Comparison of ENCODE assay signal across 20 mouse cellular contexts in genomic region chr7:66028766-66029512, GRCm38 (mm10). TPM values are rescaled to one million over a fixed set of nuclear protein-coding genes. Genes with fewer than 3 reads are reported as not detected.
DNase-seq lines count a peak whose midpoint lies in the region; ATAC-seq and TF ChIP-seq lines count a peak whose summit lies in the region.
"Had no signal": no experiment of that assay in that cellular context is flagged by ENCODE, and none has a peak within 500 bp of the region (broad histone marks: within the 10 kb centered on the region; RNA-seq: fewer than 3 reads in every experiment).

No protein-coding gene starts in this region.

- no peak overlapping the region; the same call in 1 of the 2 replicates for H3K27ac ChIP-seq in forebrain, postnatal 0 days (ENCODE audit: low read depth, low read length)
- H3K27ac ChIP-seq in forebrain, embryonic 12.5 days, result no peak overlapping the region
- H3K27ac ChIP-seq in lung, embryonic 14.5 days (ENCODE audit: low read depth), result no peak overlapping the region
- no peak overlapping the region for H3K27ac ChIP-seq in embryonic facial prominence, embryonic 12.5 days
- H3K27ac ChIP-seq: forebrain, embryonic 13.5 days; layer of hippocampus, adult 2 months; liver, embryonic 13.5 days had no signal

- no peaks in the 10 kb centered on the region for H3K9me3 ChIP-seq in forebrain, postnatal 0 days (ENCODE audit: low read length)
- 0 out of 2 replicates have a peak, but pooled peaks cover 2% of the 10 kb centered on the region for H3K9me3 ChIP-seq in forebrain, embryonic 12.5 days
- no peaks in the 10 kb centered on the region for H3K9me3 ChIP-seq in lung, embryonic 14.5 days (ENCODE audit: low read depth, low read length)
- no peaks in the 10 kb centered on the region for H3K9me3 ChIP-seq in embryonic facial prominence, embryonic 12.5 days
- H3K9me3 ChIP-seq: forebrain, embryonic 13.5 days; liver, embryonic 13.5 days had no signal

- no peaks in the 10 kb centered on the region for H3K27me3 ChIP-seq in forebrain, postnatal 0 days (ENCODE audit: insufficient read depth, low read length)
- no peaks in the 10 kb centered on the region for H3K27me3 ChIP-seq in forebrain, embryonic 12.5 days
- H3K27me3 ChIP-seq in lung, embryonic 14.5 days (ENCODE audit: insufficient read depth, low read length), result no peaks in the 10 kb centered on the region
- H3K27me3 ChIP-seq in embryonic facial prominence, embryonic 12.5 days, result no peaks in the 10 kb centered on the region
- H3K27me3 ChIP-seq: forebrain, embryonic 13.5 days; liver, embryonic 13.5 days had no signal

- no peak overlapping the region for H3K4me3 ChIP-seq in forebrain, postnatal 0 days (ENCODE audit: low read depth, low read length)
- H3K4me3 ChIP-seq in forebrain, embryonic 12.5 days (replicated peaks), result no peak overlapping the region
- no peak overlapping the region for H3K4me3 ChIP-seq in lung, embryonic 14.5 days (ENCODE audit: low read depth, low read length)
- H3K4me3 ChIP-seq in lung, adult 2 months (replicated peaks; ENCODE audit: extremely low read depth, low read depth, low read length), result no peak overlapping the region
- no peak overlapping the region for H3K4me3 ChIP-seq in embryonic facial prominence, embryonic 12.5 days
- H3K4me3 ChIP-seq: forebrain, embryonic 13.5 days; layer of hippocampus, adult 2 months; liver, embryonic 13.5 days; myocyte had no signal

- peak; percentile 55 for ATAC-seq in forebrain, postnatal 0 days
- no peak for ATAC-seq in forebrain, embryonic 12.5 days (ENCODE audit: low FRiP score)
- ATAC-seq in lung, embryonic 14.5 days (ENCODE audit: insufficient read depth), result peak; percentile 56; the same call in 1 of the 2 replicates
- ATAC-seq in embryonic facial prominence, embryonic 12.5 days (ENCODE audit: insufficient number of reproducible peaks, insufficient read depth, low FRiP score, low TSS enrichment), result peak; percentile 42; the same call in 1 of the 2 replicates
- ATAC-seq: forebrain, embryonic 13.5 days had no signal

- no peak overlapping the region for H3K9ac ChIP-seq in forebrain, postnatal 0 days
- H3K9ac ChIP-seq in forebrain, embryonic 12.5 days, result no peak overlapping the region
- no peak overlapping the region for H3K9ac ChIP-seq in lung, embryonic 14.5 days
- H3K9ac ChIP-seq in embryonic facial prominence, embryonic 12.5 days, result no peak overlapping the region
- H3K9ac ChIP-seq: forebrain, embryonic 13.5 days; liver, embryonic 13.5 days had no signal

- intact Hi-C loops in left cerebral cortex, postnatal 36 days (cut with DNase I), result loop anchor here (10.0 kb wide), 1 partner anchor 164 kb away; the partner anchor contains the start of gene Pcsk6

- no peaks in the 10 kb centered on the region for H3K4me1 ChIP-seq in forebrain, postnatal 0 days (ENCODE audit: insufficient read depth)
- no peaks in the 10 kb centered on the region for H3K4me1 ChIP-seq in forebrain, embryonic 12.5 days
- no peaks in the 10 kb centered on the region for H3K4me1 ChIP-seq in lung, embryonic 14.5 days (ENCODE audit: insufficient read depth)
- no peaks in the 10 kb centered on the region for H3K4me1 ChIP-seq in lung, adult 2 months (ENCODE audit: control insufficient read depth, insufficient read depth, low read length)
- H3K4me1 ChIP-seq in embryonic facial prominence, embryonic 12.5 days, result peaks cover 18% of the 10 kb centered on the region
- H3K4me1 ChIP-seq: forebrain, embryonic 13.5 days; liver, embryonic 13.5 days had no signal

- TF ChIP-seq POLR2A in lung, adult 2 months (IDR thresholded peaks at IDR 0.05; ENCODE audit: borderline replicate concordance, extremely low read depth, low read depth, low read length), result no peak

- WGBS in forebrain, postnatal 0 days, result 65% methylated on average over 6 of the region's 6 CpGs
- WGBS in forebrain, embryonic 12.5 days, result 50% methylated on average over 6 of the region's 6 CpGs
- 62% methylated on average over 6 of the region's 6 CpGs for WGBS in lung, embryonic 14.5 days
- WGBS in lung, adult 2 months, result 64% methylated on average over 6 of the region's 6 CpGs
- WGBS in embryonic facial prominence, embryonic 12.5 days, result 27% methylated on average over 6 of the region's 6 CpGs

- TF ChIP-seq CTCF in forebrain, postnatal 0 days (IDR thresholded peaks at IDR 0.05; ENCODE audit: low read depth), result no peak
- no peak for TF ChIP-seq CTCF in lung, embryonic 14.5 days (IDR thresholded peaks at IDR 0.05; ENCODE audit: low read depth)
- no peak for TF ChIP-seq CTCF in lung, adult 2 months (IDR thresholded peaks at IDR 0.05; ENCODE audit: insufficient read depth, low read length)

- no peak overlapping the region for H3K4me2 ChIP-seq in forebrain, postnatal 0 days (ENCODE audit: low read depth)
- H3K4me2 ChIP-seq in forebrain, embryonic 12.5 days, result no peak overlapping the region
- no peak overlapping the region for H3K4me2 ChIP-seq in lung, embryonic 14.5 days
- no peak overlapping the region for H3K4me2 ChIP-seq in embryonic facial prominence, embryonic 12.5 days (replicated peaks)
- H3K4me2 ChIP-seq: forebrain, embryonic 13.5 days; liver, embryonic 13.5 days had no signal

- no peaks in the 10 kb centered on the region for H3K36me3 ChIP-seq in forebrain, postnatal 0 days (ENCODE audit: insufficient read depth)
- H3K36me3 ChIP-seq in forebrain, embryonic 12.5 days (replicated peaks), result no peaks in the 10 kb centered on the region; the same call in 1 of the 2 replicates
- H3K36me3 ChIP-seq in lung, embryonic 14.5 days (ENCODE audit: insufficient read depth), result no peaks in the 10 kb centered on the region
- no peaks in the 10 kb centered on the region for H3K36me3 ChIP-seq in embryonic facial prominence, embryonic 12.5 days
- H3K36me3 ChIP-seq: liver, embryonic 13.5 days had no signal

- DNase-seq in forebrain, postnatal 0 days, result no peak
- no peak for DNase-seq in lung, embryonic 14.5 days
- no peak for DNase-seq in lung, adult 2 months
- peak; percentile 16 for DNase-seq in lung, postnatal 25 days (ENCODE audit: low spot score)
- DNase-seq in urinary bladder, postnatal 4 days (ENCODE audit: low spot score in 2 of 2), result no peak
- no peak for DNase-seq in left cerebral cortex, postnatal 36 days (ENCODE audit: low spot score in 2 of 2)
- DNase-seq: heart, postnatal 4 days; kidney, adult 2 months; liver, embryonic 13.5 days; spleen, adult 18-20 months had no signal

RNA-seq across cellular contexts. Expression of gene Gm45213, which starts 14.5 kb away (rescaled TPM):
- not detected in 2 replicates for total RNA-seq in forebrain, postnatal 0 days (2014; rRNA removed)
- polyA plus RNA-seq in forebrain, postnatal 0 days (2015; fragmentation: Nextera tagmentation; extraction: Ambion mirVana), result not detected in 2 replicates
- not detected in 2 replicates for polyA plus RNA-seq in forebrain, embryonic 12.5 days (2016; fragmentation: Nextera tagmentation; extraction: Ambion mirVana)
- not detected in 2 replicates for polyA plus RNA-seq in lung, embryonic 14.5 days (2014; fragmentation: Nextera tagmentation; extraction: Ambion mirVana)
- polyA plus RNA-seq in lung, adult 2 months (2012; rRNA removed), result not detected in 2 replicates
- not detected in 2 replicates for polyA plus RNA-seq in embryonic facial prominence, embryonic 12.5 days (2016; fragmentation: Nextera tagmentation; extraction: Ambion mirVana)
- total RNA-seq in left cerebral cortex, postnatal 36 days (2021), result not detected
- total RNA-seq: adrenal gland, adult 18-20 months; common myeloid progenitor, adult 5-6 weeks; heart, postnatal 4 days; layer of hippocampus, adult 2 months; MEL had no signal
- polyA plus RNA-seq: forebrain, embryonic 13.5 days; gonadal fat pad, adult 2 months; kidney, adult 2 months; liver, embryonic 13.5 days; myocyte; urinary bladder, adult 2 months had no signal

RNA-seq across cellular contexts. Expression of gene Snrpa1, which starts 29.9 kb away (rescaled TPM):
- total RNA-seq in forebrain, postnatal 0 days (2014; rRNA removed), result 45.6 and 55.8 TPM in 2 replicates
- 135 TPM in 2 replicates for polyA plus RNA-seq in forebrain, postnatal 0 days (2015; fragmentation: Nextera tagmentation; extraction: Ambion mirVana)
- polyA plus RNA-seq in forebrain, embryonic 12.5 days (2016; fragmentation: Nextera tagmentation; extraction: Ambion mirVana), result 227 and 231 TPM in 2 replicates
- 196 and 200 TPM in 2 replicates for polyA plus RNA-seq in lung, embryonic 14.5 days (2014; fragmentation: Nextera tagmentation; extraction: Ambion mirVana)
- 7.3 and 10.0 TPM in 2 replicates for polyA plus RNA-seq in lung, adult 2 months (2012; rRNA removed)
- polyA plus RNA-seq in embryonic facial prominence, embryonic 12.5 days (2016; fragmentation: Nextera tagmentation; extraction: Ambion mirVana), result 213 and 216 TPM in 2 replicates
- 10 to 100 TPM; 32.1 to 36.7 TPM for total RNA-seq in left cerebral cortex, postnatal 36 days (2021)

RNA-seq across cellular contexts. Expression of gene Selenos, which starts 50.5 kb away (rescaled TPM):
- total RNA-seq in forebrain, postnatal 0 days (2014; rRNA removed), result 49.7 and 52.2 TPM in 2 replicates
- 110 and 117 TPM in 2 replicates for polyA plus RNA-seq in forebrain, postnatal 0 days (2015; fragmentation: Nextera tagmentation; extraction: Ambion mirVana)
- polyA plus RNA-seq in forebrain, embryonic 12.5 days (2016; fragmentation: Nextera tagmentation; extraction: Ambion mirVana), result 63.7 and 64.3 TPM in 2 replicates
- polyA plus RNA-seq in lung, embryonic 14.5 days (2014; fragmentation: Nextera tagmentation; extraction: Ambion mirVana), result 95.3 and 102 TPM in 2 replicates
- polyA plus RNA-seq in lung, adult 2 months (2012; rRNA removed), result 109 and 165 TPM in 2 replicates
- 93.2 and 94.7 TPM in 2 replicates for polyA plus RNA-seq in embryonic facial prominence, embryonic 12.5 days (2016; fragmentation: Nextera tagmentation; extraction: Ambion mirVana)
- 10 to 100 TPM; 47.7 to 54.5 TPM for total RNA-seq in left cerebral cortex, postnatal 36 days (2021)

Comparison
In these comparisons a context has a peak if more than half of its experiments do, and no peak if none do; other contexts are left out.
1. RNA of gene Snrpa1, which starts 29.9 kb away (polyA plus RNA-seq): 227 to 231 TPM in forebrain, embryonic 12.5 days, 213 to 216 TPM in embryonic facial prominence, embryonic 12.5 days, 196 to 200 TPM in lung, embryonic 14.5 days and 135 TPM in forebrain, postnatal 0 days; 7.3 to 10.0 TPM in lung, adult 2 months; every median in the first group is over 10 times any median in the second.